Mouse (Mus musculus): ENCODE data around the gene Olfr99. TPM values are rescaled to one million over a fixed set of nuclear protein-coding genes. Genes with fewer than 3 reads are reported as not detected.
A peak's percentile ranks its signal among the peaks of the same experiment; 100 is the strongest.

The Olfr99 gene
- total and polyA plus RNA-seq, 3 experiments: 0.08 to 2.2 TPM; not detected in 1

DNA sequence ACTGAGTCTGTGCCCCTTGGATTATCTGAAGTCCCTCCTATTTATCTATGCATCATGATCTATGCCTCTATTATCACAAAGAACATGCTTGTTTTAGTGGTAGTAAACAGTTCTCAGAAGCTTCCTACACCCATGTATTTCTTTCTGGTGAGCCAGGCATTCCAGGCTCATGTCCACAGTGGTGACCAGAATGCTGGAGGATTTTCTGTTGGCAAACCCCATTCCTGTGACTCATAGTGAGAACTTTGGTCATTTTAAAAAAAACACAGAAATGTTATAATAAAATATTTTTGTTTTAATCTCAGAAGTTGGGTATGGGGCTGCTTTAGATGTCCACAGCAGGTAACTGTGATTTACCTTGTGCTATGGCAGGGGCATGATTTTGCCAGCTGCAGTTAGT, 33.8 kb downstream of the Olfr99 start:
- Histone ChIP-seq H3K27me3 (replicated peaks) (no peaks in the 10 kb centered on the region), H3K79me2 (replicated peaks; ENCODE audit: control insufficient read depth, extremely low read depth, insufficient read depth, poor library complexity, severe bottlenecking) (no peaks in the 10 kb centered on the region), H3K9me3 (replicated peaks; ENCODE audit: low read length) (no peaks in the 10 kb centered on the region), H3K4me3 (replicated peaks in 1 of 3; ENCODE audit: low read depth in 2 of 3, low read length in 2 of 3, poor library complexity in 1 of 3) (no peak overlapping the region), H3K36me3 (replicated peaks in 1 of 2; ENCODE audit: control insufficient read depth in 1 of 2, insufficient read depth in 1 of 2, low read length in 1 of 2) (peaks cover 0 to 4% of the 10 kb centered on the region in 2 experiments), H3K9ac (ENCODE audit: insufficient read depth, low read depth) (no peak overlapping the region), H3K4me1 (ENCODE audit: control insufficient read depth in 1 of 2, insufficient read depth in 2 of 2) (peaks cover 0 to 13% of the 10 kb centered on the region in 2 experiments; a peak in 2 of 4 replicates), H3K4me2 (ENCODE audit: insufficient read depth, low read depth, poor library complexity, severe bottlenecking) (no peak overlapping the region), H3K27ac (ENCODE audit: insufficient read depth, low read depth) (no peak overlapping the region)
- in situ Hi-C loops (cut with MboI; ENCODE audit: low pct_ligation_motif_present, low pct_unique_long_range_greater_than_20kb, low sequenced_read_pairs): no loop called here
- TF ChIP-seq TCF12 (IDR thresholded peaks at IDR 0.05; ENCODE audit: low read depth, low read length) (no peak), BHLHE40 (IDR thresholded peaks at IDR 0.05; ENCODE audit: low read depth, low read length) (no peak), ZC3H11A (IDR thresholded peaks at IDR 0.05; ENCODE audit: low read depth, low read length) (no peak), POLR2AphosphoS2 (IDR thresholded peaks at IDR 0.05; ENCODE audit: low read depth, low read length) (no peak)
- no peak for DNase-seq (ENCODE audit: extremely low read depth)
- dilution Hi-C loops (cut with MboI; ENCODE audit: extremely low pct_ligation_motif_present, extremely low pct_unique_long_range_greater_than_20kb, low sequenced_read_pairs): no loop called here

DNA sequence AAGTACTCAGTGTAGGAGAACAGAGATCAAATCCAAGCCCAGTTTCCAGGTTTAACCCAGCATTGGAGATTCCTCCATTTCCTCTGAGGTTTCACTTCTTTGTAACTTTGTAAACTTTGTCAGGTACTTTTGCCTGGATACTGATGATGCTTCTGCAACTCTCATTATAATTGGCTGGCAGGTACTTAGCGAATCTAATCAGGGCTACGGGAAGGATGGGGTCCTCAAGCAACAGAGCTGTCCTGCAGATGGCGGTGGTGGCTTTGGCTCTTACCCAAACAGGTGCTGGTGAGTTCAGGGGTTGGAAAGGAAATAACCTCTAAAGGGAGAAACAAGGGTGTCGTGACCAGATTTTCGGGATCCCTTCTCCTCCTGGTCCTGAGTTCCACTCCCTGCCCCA, 36.5 kb downstream of the Olfr99 start:
- H3K27me3 ChIP-seq (replicated peaks): no peaks in the 10 kb centered on the region
- dilution Hi-C loops (cut with MboI; ENCODE audit: extremely low pct_ligation_motif_present, extremely low pct_unique_long_range_greater_than_20kb, low sequenced_read_pairs): no loop called here
- H3K4me3 ChIP-seq (replicated peaks in 1 of 3; ENCODE audit: low read depth in 2 of 3, low read length in 2 of 3, poor library complexity in 1 of 3): peak overlapping the region; percentile 58 to 65 (median 59)
- peaks cover 0 to 4% of the 10 kb centered on the region in 2 experiments for H3K36me3 ChIP-seq (replicated peaks in 1 of 2; ENCODE audit: control insufficient read depth in 1 of 2, insufficient read depth in 1 of 2, low read length in 1 of 2)
- no peaks in the 10 kb centered on the region for H3K79me2 ChIP-seq (replicated peaks; ENCODE audit: control insufficient read depth, extremely low read depth, insufficient read depth, poor library complexity, severe bottlenecking)
- peaks cover 0 to 13% of the 10 kb centered on the region in 2 experiments; a peak in 2 of 4 replicates for H3K4me1 ChIP-seq (ENCODE audit: control insufficient read depth in 1 of 2, insufficient read depth in 2 of 2)
- peak; percentile 95 for DNase-seq (ENCODE audit: extremely low read depth)
- peak overlapping the region; percentile 80 for H3K4me2 ChIP-seq (ENCODE audit: insufficient read depth, low read depth, poor library complexity, severe bottlenecking)
- peak overlapping the region; percentile 88 for H3K9ac ChIP-seq (ENCODE audit: insufficient read depth, low read depth)
- H3K9me3 ChIP-seq (replicated peaks; ENCODE audit: low read length): peaks cover 2% of the 10 kb centered on the region
- in situ Hi-C loops (cut with MboI; ENCODE audit: low pct_ligation_motif_present, low pct_unique_long_range_greater_than_20kb, low sequenced_read_pairs): no loop called here
- no peak overlapping the region for H3K27ac ChIP-seq (ENCODE audit: insufficient read depth, low read depth)
- TF ChIP-seq MEF2A (IDR thresholded peaks at IDR 0.05; ENCODE audit: borderline replicate concordance, low read depth, low read length): peak; percentile 31; the same call in 1 of the 2 replicates
- TF ChIP-seq KAT2A (IDR thresholded peaks at IDR 0.05; ENCODE audit: insufficient replicate concordance, low read length): no peak
- TF ChIP-seq SIN3A (IDR thresholded peaks at IDR 0.05; ENCODE audit: low read length): no peak
- TF ChIP-seq SMC3 (IDR thresholded peaks at IDR 0.05; ENCODE audit: low read depth, low read length): peak; percentile 29; the same call in 1 of the 2 replicates
- no peak for TF ChIP-seq ZC3H11A (IDR thresholded peaks at IDR 0.05; ENCODE audit: low read depth, low read length)
- peak; percentile 98 for TF ChIP-seq CHD2 (IDR thresholded peaks at IDR 0.05; ENCODE audit: low read length)
- no peak for TF ChIP-seq JUN (IDR thresholded peaks at IDR 0.05; ENCODE audit: insufficient read depth, low read depth, low read length)
- TF ChIP-seq ETS1 (conservative IDR thresholded peaks at IDR 0.05; ENCODE audit: low read depth, low read length): peak; percentile 42; the same call in 1 of the 2 replicates
- no peak for TF ChIP-seq EP300 (IDR thresholded peaks at IDR 0.05; ENCODE audit: low read length)
- TF ChIP-seq MAX (IDR thresholded peaks at IDR 0.05; ENCODE audit: low read length): no peak
- peak; percentile 64 for TF ChIP-seq RAD21 (IDR thresholded peaks at IDR 0.05; ENCODE audit: low read depth, low read length)
- TF ChIP-seq IRF4 (IDR thresholded peaks at IDR 0.05; ENCODE audit: low read depth, low read length): peak; percentile 81
- TF ChIP-seq MAFK (IDR thresholded peaks at IDR 0.05; ENCODE audit: insufficient replicate concordance, low read length): no peak
- TF ChIP-seq JUND (conservative IDR thresholded peaks at IDR 0.05; ENCODE audit: low read depth, low read length): no peak
- TF ChIP-seq BHLHE40 (IDR thresholded peaks at IDR 0.05; ENCODE audit: low read depth, low read length): peak; percentile 35; the same call in 1 of the 2 replicates
- TF ChIP-seq PAX5 (IDR thresholded peaks at IDR 0.05; ENCODE audit: low read length): no peak
- peak; percentile 61 for TF ChIP-seq TCF12 (IDR thresholded peaks at IDR 0.05; ENCODE audit: low read depth, low read length)
- no peak for TF ChIP-seq USF2 (conservative IDR thresholded peaks at IDR 0.05; ENCODE audit: low read depth, low read length)
- TF ChIP-seq NRF1 (IDR thresholded peaks at IDR 0.05; ENCODE audit: low read depth, low read length): no peak; the same call in 1 of the 2 replicates
- no peak for TF ChIP-seq MYC (IDR thresholded peaks at IDR 0.05; ENCODE audit: low read depth, low read length)
- no peak for TF ChIP-seq RCOR1 (conservative IDR thresholded peaks at IDR 0.05; ENCODE audit: low read depth, low read length)
- TF ChIP-seq UBTF (IDR thresholded peaks at IDR 0.05; ENCODE audit: low read depth, low read length): no peak
- no peak for TF ChIP-seq MAZ (IDR thresholded peaks at IDR 0.05; ENCODE audit: low read depth, low read length)
- no peak for TF ChIP-seq USF1 (IDR thresholded peaks at IDR 0.05; ENCODE audit: low read depth, low read length)
- no peak for TF ChIP-seq MXI1 (IDR thresholded peaks at IDR 0.05; ENCODE audit: low read depth, low read length)
- no peak for TF ChIP-seq E2F4 (IDR thresholded peaks at IDR 0.05; ENCODE audit: insufficient replicate concordance, low read depth, low read length)
- TF ChIP-seq ELF1 (IDR thresholded peaks at IDR 0.05; ENCODE audit: low read depth, low read length): peak; percentile 42; the same call in 1 of the 2 replicates
- TF ChIP-seq TBP (conservative IDR thresholded peaks at IDR 0.05; ENCODE audit: low read depth, low read length): peak; percentile 92
- peak; percentile 94 for TF ChIP-seq ZMIZ1 (IDR thresholded peaks at IDR 0.05; ENCODE audit: low read depth, low read length)
- peak in 1 of 2 experiments; percentile 69; a peak in 2 of 4 replicates for TF ChIP-seq CTCF (conservative IDR thresholded peaks at IDR 0.05 in 1 of 2, IDR thresholded peaks at IDR 0.05 in 1 of 2; ENCODE audit: low read depth in 2 of 2, low read length in 2 of 2)
- peak; percentile 55; the same call in 1 of the 2 replicates for TF ChIP-seq NELFE (IDR thresholded peaks at IDR 0.05; ENCODE audit: low read depth, low read length)
